Mouse (Mus musculus): ENCODE measurements around the gene Col17a1. TPM values are rescaled to one million over a fixed set of nuclear protein-coding genes. Genes with fewer than 3 reads are reported as not detected.

The Col17a1 gene
- total RNA-seq (2021), result under 1 TPM; 0.10 to 0.14 TPM
- long read RNA-seq, experiment 1, result 0 reads
- long read RNA-seq, experiment 2, result 0 reads

DNA sequence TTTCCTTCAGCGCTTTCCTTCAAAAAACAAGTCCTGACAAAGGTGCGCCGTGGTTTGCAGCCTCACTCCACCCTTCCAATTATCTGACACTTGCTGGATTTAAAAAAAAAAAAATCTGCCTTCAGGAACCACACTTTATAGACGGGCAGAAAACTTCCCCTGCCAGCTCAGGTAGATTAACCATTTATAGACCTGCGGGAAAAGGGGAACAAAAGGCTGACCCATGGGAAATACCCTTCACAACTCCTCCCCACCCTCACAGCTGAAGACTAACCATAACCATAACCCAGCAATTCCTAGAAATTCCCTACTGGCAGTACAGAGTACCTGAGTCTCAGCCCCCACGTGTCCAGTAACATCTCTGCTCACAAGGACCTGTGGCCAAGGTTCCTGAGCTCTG, at the start of gene Col17a1:
Col17a1 (minus strand) TSS at position 101 of the 400 bp plus-strand sequence.
- intact Hi-C loops (cut with DNase I), result no loop called here
- DNase-seq, result no peak

DNA sequence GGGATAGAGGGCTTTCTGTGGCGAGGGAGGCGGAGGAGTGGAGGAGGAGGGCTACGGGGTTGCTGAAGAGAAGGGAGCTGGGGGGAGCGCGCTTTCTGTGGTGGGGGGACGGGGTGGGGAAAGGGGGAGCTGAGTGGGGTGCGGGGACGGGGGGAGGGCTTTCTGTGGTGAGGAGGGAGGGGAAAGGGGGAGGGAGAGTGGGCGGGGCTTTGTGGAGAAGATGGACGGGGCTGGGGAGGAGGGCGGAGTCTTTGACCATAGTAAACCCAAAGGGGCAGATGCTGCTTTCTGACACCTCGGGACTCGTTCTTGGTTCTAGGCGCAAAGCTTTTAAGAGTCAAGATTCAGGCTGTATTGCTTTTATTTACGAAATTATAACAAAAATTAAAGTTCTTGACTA, 40.0 kb upstream of the Col17a1 start:
- intact Hi-C loops (cut with DNase I), result loop anchor here (2.0 to 5.0 kb wide), 2 partner anchors 151 to 225 kb away; no protein-coding TSS in a partner anchor
- peak; percentile 70 to 71 for DNase-seq

DNA sequence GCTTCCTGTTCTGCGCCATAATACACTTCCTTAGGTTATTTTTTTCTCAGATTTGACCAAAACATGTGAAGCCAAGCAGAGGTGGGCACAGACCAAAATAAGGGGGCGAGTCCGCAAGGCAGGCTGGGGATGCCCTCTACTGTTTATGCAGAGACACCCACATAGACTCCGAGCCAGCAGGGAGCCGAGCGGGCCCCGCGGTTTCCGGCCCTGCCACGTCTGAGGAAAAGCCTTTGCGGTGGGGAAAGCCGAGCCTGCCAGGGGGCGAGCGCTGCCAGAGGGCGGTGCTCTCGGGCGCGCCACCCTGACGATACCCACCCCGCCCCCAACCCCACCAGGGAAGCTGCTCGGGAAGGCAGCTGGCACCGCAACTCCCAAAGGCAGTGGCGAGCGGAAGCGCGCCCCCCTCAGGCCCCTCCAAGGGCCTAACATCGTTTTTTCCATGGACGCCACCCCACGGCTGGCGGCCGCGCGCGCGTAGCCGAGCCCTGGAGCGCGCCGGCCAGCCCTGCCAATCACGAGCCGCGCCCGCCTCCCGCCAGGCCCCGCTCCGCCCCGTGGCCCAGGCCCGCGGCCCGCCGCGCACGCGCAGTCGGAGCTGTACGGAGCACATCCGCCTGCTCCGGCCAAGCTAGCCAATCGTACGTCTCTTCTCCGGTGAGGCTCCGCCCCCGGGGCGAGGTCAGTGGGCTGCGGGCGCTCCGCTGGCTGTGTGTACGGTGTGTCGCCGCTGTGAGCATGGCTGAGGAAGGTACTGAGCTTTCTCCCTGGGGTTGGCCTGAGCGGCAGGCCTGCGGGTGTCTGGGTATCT, 39.4 kb upstream of the Col17a1 start, which contains the start of gene Sfr1:
Sfr1 (plus strand) TSS at position 612 of the 811 bp plus-strand sequence.
- peak; percentile 99 to 100 for DNase-seq
- intact Hi-C loops (cut with DNase I), result loop anchor here (2.0 to 5.0 kb wide), 2 partner anchors 150 to 224 kb away; no protein-coding TSS in a partner anchor

DNA sequence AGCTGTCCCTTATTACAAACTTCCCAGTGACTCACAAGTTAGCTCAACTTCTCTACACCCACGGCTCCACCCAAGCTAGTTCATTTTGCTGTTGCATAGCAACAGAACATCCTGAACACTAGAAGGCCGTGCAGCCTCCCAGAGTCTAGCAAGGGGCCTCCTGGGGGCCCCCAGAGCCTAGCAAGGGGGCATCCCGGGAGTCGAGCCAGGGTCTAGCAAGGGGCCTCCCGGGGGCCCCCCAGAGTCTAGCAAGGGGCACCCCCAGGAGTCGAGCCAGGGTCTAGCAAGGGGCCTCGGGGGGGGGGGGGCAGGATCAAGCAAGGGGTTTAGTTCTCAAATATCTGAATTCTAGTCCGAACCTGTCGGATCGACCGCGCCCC, 38.8 kb upstream of the Col17a1 start:
- peak; percentile 65 to 66 for DNase-seq
- intact Hi-C loops (cut with DNase I), result loop anchor here (2.0 to 5.0 kb wide), 2 partner anchors 150 to 223 kb away; no protein-coding TSS in a partner anchor

DNA sequence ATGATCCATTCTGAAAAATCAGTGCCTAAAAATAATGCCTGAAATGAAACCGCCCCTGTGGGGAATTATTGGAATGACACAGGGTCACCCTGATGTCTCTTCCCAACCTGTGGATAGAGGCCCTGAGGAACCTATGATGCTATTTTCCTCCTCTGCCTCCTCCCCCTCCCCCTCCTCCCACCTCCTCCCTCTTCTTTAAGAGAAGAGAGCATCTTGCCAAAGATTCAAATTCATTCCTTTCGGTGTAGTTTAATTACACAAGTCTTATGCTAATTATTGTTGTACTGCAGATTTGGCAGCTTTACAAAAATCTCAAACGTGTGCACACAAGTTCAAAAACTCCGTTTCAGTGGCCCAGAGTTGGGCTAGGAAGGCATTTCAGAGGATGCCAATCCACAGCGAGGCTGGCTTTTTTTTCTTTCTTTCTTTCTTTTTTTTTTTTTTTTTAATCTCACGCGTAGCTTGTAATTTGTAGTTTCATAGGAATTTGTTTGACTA, 33.8 kb upstream of the Col17a1 start:
- intact Hi-C loops (cut with DNase I), result no loop called here
- DNase-seq, result no peak

DNA sequence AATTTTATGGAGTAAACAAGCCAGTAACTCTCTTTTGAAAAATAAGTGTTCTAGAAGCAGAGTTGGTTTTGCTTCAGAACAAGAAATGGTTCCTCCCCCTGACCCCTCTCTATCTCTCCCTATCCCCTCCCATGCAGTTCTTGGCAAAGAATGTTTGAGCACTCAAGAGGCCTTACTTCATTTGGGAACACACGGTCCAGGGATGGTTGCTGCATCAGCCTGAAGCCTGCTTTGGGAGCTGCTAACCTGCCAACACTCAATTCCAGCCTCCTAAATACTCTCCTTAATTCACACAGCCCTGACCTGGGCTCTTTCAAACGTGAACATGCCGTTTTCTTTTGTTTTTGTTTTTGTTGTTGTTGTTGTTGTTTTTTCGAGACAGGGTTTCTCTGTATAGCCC, 33.0 kb upstream of the Col17a1 start:
- intact Hi-C loops (cut with DNase I), result no loop called here
- no peak for DNase-seq

DNA sequence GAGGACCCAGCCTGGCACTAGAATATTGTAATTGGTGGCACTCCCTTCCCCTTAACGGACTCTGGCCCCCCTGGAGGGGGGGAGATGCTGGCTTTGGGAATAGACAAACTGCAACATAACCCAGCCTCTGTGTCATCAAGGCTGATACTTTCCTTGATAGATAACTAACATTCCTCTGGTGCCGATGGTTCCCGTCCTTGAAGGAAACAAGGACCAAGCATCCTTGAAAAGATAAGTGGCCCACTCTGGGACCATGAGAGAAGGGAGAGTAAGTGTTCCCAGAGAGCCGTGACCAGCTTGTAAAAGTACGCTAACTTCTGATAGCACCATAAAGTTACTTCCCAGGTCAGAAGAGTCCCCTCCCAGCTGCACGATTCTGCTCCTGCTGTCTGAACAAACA, 30.6 kb upstream of the Col17a1 start:
- DNase-seq, result no peak
- intact Hi-C loops (cut with DNase I), result no loop called here

DNA sequence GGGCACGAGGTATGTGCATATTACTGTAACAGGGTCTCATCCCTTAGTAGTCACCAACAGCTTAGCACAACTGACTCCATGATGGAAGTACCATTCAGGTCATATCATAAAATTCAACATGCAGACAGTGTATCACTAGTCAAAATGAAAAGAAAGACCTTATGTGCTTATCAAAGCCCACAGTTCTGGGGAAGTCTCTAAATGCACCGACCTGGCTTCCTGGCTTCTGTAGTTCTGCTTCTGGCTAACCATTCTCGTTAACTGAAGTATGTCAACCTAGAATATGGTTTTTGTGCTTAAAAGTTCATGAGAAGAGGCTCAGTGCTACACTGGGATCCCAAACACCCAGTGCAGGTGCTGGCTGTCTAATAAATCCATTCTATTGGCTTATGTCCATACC, 27.3 kb upstream of the Col17a1 start:
- DNase-seq, result no peak
- intact Hi-C loops (cut with DNase I), result no loop called here

DNA sequence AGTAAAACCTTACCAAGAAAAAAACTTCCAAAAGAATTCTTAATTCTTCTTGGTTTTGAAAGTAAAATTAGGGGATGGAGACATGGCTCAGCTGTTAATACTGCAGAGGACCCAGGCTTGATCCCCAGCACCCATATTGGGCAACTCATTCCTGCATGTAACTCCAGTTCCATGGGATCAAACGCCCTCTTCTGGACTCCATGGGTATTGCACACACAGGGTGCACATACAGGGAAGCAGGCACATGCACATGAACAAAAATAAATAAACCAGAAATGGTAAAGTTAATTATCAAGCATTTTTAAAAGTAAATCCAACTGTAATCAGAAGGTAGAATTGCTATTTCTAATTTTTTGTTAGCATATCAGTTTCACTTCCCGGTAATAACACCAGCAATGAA, 24.2 kb upstream of the Col17a1 start:
- DNase-seq, result no peak
- intact Hi-C loops (cut with DNase I), result no loop called here

DNA sequence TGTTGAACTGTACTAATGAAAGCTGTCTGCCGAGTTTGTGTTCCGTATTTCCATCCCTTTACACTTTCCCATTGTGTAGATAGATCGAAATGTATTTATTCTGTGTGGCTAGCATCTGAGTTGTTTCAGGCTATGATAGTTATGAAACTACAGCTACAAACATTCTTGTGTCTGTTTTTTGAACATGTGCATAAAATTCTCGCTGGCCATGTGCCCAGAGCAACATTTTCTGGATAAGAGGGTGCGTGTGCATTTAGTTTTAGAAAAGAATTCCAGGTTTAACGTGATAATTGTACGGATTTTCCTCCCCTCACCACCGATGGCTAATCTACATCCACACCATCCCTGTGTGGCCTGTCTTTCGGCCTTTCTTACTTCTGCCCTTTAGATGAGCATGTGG, 21.6 kb upstream of the Col17a1 start:
- DNase-seq, result no peak
- intact Hi-C loops (cut with DNase I), result no loop called here

DNA sequence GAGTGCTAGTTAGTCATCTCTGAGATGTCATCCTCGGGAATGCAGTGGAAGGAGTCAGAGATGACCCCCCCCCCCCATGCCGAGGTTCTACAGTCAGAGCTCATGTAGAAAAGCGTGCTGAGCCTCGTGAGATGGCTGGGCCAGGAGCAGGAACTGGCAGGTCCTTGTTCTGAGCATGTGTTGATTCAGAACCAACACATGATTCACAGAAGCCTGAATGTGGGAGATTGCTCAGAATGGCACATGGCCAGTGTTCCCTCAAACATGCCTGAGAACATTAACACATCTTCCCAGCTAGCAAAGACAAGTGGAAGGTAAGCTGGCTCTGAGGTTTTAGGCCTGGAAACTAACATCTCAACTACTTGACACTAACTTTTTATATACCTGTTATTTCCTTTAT, 18.5 kb upstream of the Col17a1 start:
- intact Hi-C loops (cut with DNase I), result no loop called here
- DNase-seq, result no peak

DNA sequence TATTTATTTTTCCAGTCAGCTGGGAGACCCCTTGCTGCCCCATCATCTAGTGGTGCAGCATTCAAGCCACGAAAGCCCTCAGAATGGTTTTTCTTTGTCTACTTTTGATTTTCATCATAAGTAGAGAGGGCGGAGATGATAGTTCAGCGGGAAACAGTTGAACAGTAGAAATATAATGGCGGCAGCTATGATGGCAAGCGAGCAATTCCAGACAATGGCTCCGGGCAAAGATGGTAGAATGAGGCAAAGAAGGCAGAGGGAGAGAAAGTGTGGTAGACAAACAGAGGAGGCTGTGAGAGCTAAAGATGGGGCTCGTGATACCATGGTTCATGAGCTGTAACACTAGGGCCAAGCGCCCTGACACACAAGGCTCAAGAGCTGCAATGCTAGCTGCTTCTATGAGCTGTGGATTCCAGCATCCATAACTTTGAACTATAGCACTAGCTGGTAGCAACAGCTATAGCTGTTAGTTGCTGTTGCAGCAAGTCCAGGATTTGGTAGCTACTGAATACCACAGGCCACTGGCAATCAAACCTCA, 13.9 kb upstream of the Col17a1 start:
- intact Hi-C loops (cut with DNase I), result no loop called here
- no peak for DNase-seq

DNA sequence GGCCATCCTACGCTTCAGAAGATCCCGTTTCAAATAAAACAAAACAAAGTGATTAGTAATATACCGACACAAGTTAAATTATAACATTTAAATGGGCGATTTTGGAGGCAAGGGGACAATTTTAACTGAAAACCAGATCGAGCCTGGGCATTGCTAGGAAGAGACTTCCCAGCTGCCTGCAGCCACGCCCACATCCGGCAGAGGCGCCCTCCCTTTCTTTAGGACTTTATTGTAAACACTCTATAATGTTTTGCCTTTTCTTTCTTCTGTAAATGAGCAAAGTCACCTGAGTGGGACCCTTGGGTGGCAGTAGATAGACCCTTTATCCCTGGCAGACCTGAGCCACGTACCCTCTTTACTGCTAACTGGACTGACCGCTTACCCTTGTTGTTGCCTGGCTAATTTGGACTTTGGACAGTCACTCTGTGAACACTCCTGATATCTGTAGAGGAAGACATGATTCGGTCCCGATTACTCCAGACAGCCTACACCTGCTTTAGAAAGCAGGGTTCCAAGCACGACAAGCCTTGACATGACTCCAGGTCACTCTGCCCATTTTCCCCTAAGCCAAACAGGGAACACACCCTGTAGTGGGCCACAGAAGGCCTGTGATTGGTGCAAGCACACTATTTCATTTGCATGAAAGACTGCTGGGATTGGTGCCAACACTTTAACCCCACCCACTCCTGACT, 13.3 kb upstream of the Col17a1 start:
- no peak for DNase-seq
- intact Hi-C loops (cut with DNase I), result no loop called here

DNA sequence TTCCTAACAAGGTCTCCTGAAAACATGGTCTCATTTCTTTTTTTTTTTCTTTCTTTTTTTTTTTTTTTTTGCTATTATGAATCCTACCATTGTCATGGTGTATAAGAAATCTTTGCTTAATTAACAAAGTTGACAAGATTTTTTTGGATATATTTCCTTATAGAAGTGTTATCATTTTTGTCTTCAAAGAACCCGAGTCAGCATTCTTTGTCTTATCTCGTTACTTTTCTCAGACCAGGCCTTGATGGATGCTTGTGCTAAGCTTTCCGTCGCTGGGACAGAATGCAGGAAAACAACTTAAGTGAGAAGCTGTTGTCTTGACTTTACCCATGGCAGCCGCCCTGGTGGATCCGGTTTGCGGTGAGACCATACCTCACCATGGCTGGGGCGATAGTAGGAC, 8.6 kb upstream of the Col17a1 start:
- intact Hi-C loops (cut with DNase I), result no loop called here
- no peak for DNase-seq

DNA sequence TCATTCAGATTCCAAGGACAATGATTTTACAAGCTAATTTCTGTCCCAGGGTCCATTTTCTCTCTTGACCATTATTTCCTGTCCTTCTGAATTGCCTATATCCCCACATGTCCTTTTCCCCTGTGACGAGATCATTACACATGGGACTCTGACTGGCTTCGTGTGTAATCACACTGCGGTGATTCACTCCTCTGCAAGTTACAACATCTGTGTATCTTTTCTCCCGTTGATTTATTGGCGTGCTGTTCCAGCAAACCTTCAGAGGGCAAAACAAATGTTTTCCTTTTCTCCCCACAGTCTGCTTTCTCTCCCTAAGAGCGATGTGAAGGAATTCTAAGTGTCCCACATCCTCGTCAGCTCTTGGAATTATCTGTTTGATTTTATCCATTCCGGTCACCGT, 7.8 kb upstream of the Col17a1 start:
- DNase-seq, result no peak
- intact Hi-C loops (cut with DNase I), result no loop called here

DNA sequence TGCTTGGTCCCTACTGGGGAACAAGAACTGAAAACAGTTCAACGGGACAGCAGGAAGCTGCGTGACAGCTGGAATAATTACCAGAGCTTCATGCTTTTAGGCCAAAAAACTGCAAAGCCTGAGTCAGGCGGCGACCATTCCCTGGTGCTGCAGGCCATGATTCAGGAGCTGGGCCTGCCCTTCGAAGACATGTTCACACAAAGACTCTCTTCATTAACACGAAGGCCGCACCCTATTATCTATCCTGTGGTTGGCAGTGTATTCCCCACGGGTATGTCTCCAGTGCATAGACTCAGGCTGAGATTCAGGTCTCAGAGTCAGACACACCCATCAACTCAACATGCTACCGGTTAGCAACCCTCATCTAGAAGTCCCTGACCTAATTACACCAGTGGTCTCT, 6.4 kb upstream of the Col17a1 start:
- DNase-seq, result peak in 1 of 2 experiments; percentile 7
- intact Hi-C loops (cut with DNase I), result no loop called here

DNA sequence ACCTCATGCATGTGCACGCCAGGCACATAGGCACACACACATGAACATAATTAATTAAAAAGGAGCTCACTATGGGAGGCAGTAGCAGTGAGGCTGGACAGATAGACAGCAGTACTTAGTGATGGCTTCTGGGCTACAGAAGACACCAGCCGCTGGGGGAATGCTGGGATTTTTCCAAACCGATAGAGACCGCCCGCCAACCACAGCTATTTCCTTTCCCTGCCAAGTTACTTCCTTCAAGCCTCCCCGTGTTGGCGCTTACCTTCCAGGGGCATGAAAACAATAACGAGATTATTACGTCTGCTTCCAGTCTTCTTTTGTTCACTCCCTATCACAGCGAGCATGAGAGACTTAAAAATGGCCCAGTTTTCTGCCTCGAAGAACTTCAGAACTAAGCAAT, 5.2 kb upstream of the Col17a1 start:
- DNase-seq, result no peak
- intact Hi-C loops (cut with DNase I), result no loop called here

DNA sequence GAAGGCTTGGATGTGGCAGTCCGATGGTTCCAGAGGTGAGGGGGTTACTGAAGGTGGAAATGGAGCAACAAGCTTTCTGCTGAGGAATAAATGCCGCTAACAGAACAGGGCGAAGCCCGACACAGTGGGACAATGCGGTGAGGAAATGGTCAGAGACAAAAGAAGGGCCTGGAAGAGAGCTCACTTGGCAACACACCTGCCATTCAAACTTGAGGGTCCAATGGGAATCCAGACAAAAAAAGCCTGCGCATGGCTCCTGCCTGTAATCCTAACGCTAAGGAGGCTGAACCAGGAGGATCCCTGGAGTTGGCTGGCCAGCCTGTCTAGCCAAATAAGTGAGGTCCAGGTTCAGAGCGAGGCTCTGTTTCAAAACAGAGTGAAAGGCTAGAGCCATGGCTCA, 4.5 kb upstream of the Col17a1 start:
- intact Hi-C loops (cut with DNase I), result no loop called here

DNA sequence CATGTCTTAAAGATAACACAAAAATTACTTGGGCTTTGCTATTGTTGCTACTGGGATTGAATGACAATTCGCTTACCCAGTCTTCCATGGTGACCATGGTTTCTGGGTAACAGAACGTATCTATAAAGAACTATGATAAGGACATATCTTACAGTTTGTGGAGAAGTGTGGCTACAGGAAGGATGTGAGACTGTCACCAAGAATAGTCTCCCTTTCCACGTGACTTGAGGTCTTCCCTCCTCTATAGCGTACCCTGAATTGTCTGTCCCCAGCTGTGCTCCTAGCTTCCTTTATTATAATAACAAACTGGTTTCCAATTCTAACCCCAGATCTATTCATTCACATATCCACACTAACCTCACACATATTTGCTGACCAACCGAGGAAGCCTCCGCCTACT, 3.8 kb upstream of the Col17a1 start:
- intact Hi-C loops (cut with DNase I), result no loop called here
- DNase-seq, result no peak

More for the DNA sequence above, 4.5 kb upstream of the Col17a1 start:
- no peak for DNase-seq

DNA sequence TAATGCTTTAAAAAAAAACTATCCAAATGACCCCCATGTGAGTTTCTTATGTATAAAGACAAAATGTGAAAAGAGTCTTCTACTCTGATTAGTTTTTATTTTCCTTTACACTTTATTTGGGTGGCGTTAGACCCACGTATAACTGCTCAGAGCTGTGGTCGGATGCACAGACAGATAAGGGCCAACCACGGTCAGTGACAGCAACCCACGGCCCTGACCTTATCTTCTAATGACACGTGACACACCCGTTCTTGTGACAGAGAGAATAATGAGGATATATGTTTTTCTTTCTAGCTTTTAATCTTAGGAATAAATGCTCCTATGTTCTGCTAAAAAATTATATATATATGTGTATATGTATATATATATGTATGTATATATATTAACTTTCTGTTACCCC, 2.3 kb downstream of the Col17a1 start:
- DNase-seq, result no peak
- intact Hi-C loops (cut with DNase I), result no loop called here

DNA sequence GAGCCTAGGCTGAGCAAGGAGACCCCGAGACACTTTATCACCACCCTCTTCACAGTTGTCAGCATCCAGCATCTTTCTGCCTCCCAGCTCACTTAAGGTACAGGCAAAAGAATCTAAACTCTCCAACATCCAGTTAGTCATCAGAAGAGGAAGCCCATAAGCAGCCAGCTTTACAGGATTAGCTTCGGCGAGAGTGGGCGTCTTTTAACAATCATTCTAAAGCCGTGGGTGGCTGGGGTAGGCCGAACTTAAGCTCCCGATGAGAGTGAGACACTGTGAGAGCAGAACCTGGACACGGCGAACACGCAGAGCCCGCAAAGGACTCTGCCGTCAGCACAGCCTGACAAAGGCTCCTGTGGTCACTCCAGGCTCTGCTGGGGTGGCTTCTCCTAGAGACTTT, 13.2 kb downstream of the Col17a1 start:
- intact Hi-C loops (cut with DNase I), result no loop called here
- no peak for DNase-seq
